Mouse (Mus musculus) heart, adult 2 months (tissue): Measurements from ENCODE around the gene F11.

Source experiments
- CTCF ChIP-seq: fragments of 200-600 bp; IDR thresholded peaks from 2 replicates; pipeline ENCODE4 v1.8.1; 2022; ENCODE audit warnings: antibody characterized with exemption, mild to moderate bottlenecking, moderate library complexity
- EP300 ChIP-seq: fragments of 200-500 bp; IDR thresholded peaks from 2 replicates; pipeline ENCODE4 v1.6.1; 2011; ENCODE audit warnings: low read depth, low read length, control low read depth; ENCODE audit not compliant: insufficient read depth
- POLR2A ChIP-seq: fragments of 200-500 bp; IDR thresholded peaks from 2 replicates; pipeline ENCODE4 v1.6.1; 2011; ENCODE audit warnings: mild to moderate bottlenecking, low read depth, low read length, control low read depth; ENCODE audit not compliant: insufficient read depth

- TF ChIP-seq CTCF (no peak), POLR2A (no peak), EP300 (no peak)
Observed at GRCm38 (mm10) chr8:45233256-45233655, 28.6 kb downstream of the F11 start.
